Mouse (Mus musculus) E14TG2a.4 (cell line): ENCODE results near the gene Sco1.

Source experiments
- H3K27me3 ChIP-seq: 2 replicates; pipeline ENCODE4 v1.6.1; 2014; ENCODE audit warnings: low read length, control low read depth; ENCODE audit not compliant: insufficient read depth
- H3K36me3 ChIP-seq: 2 replicates; pipeline ENCODE4 v1.6.1; 2014; ENCODE audit warnings: low read length, control low read depth; ENCODE audit not compliant: insufficient read depth
- H3K4me1 ChIP-seq: replicated peaks from 2 replicates; pipeline ENCODE4 v1.6.1; 2014; ENCODE audit warnings: low read depth, low read length, control low read depth
- H3K4me3 ChIP-seq: replicated peaks from 2 replicates; pipeline ENCODE4 v1.5.1; 2014; ENCODE audit warnings: mild to moderate bottlenecking, low read length
- H3K9me3 ChIP-seq: 2 replicates; pipeline ENCODE4 v1.6.1; 2014; ENCODE audit warnings: low read length, control low read depth
- CTCF ChIP-seq: conservative IDR thresholded peaks from 2 replicates; pipeline ENCODE4 v1.5.1; 2014; ENCODE audit warnings: low read length
- NANOG ChIP-seq: IDR thresholded peaks from 2 replicates; pipeline ENCODE4 v1.6.1; 2014; ENCODE audit warnings: borderline replicate concordance, low read length, mixed read lengths
- POU5F1 ChIP-seq: IDR thresholded peaks from 2 replicates; pipeline ENCODE4 v1.6.1; 2014; ENCODE audit warnings: low read length, borderline replicate concordance

Gene Sco1

DNA sequence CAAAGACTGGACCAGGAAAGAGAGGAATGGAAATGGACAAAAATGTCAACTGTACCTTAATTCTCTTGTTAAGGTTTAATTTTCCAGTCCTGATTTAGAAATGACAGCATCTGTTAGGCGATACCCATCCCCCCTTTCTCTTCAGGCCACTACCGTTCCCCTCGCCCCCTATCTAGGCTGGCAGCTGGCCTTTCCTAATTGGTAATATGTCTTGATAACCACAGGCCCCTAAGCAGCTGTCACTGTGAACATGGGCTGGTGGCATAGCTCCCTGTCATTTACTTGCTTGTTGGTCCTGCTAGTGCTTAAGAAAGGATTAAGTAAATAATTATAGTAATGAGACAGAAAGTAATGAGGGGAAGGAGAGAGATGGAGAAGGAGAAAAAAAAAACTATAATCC is 25.0 kb downstream of the Sco1 start:
- Histone ChIP-seq H3K36me3 (no peaks in the 10 kb centered on the region), H3K9me3 (no peaks in the 10 kb centered on the region), H3K4me3 (no peak overlapping the region), H3K27me3 (peaks cover 27% of the 10 kb centered on the region), H3K4me1 (peaks cover 30% of the 10 kb centered on the region)
- TF ChIP-seq POU5F1 (no peak), CTCF (no peak), NANOG (no peak)

GRCm38 (mm10) chr11:67078000-67078399 is 25.5 kb downstream of the Sco1 start, which contains the start of gene Myh3:
Gene Myh3 (plus strand): TSS chr11:67078300.
- Histone ChIP-seq H3K4me1 (peaks cover 34% of the 10 kb centered on the region), H3K27me3 (peaks cover 27% of the 10 kb centered on the region), H3K4me3 (no peak within 1 kb of the TSS), H3K9me3 (no peaks in the 10 kb centered on the region), H3K36me3 (no peaks in the 10 kb centered on the region)
- no peak for TF ChIP-seq NANOG
- no peak for TF ChIP-seq CTCF
- TF ChIP-seq POU5F1: no peak

DNA sequence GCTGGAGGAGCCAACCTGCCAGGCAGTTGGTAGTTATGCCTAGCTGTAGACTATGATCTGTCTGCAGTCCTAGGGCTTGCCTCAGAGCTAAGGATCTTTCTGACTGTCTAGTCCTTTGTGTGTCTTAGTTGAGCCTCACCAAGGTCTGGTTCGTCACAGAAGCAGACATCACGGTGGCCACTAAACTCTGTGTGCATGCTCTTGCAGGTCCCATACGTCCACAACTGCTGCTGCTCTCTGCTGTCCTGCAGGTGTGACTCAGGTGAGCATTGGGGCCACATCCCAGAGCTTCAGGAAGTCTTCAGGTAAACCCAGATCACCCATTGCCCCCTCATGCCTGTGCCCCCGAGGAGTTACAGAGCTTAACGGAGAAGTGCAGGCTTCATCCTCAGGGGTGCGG is 26.4 kb downstream of the Sco1 start:
- no peak for TF ChIP-seq POU5F1
- no peak for TF ChIP-seq NANOG
- no peak for TF ChIP-seq CTCF
- H3K36me3 ChIP-seq: no peaks in the 10 kb centered on the region
- peaks cover 43% of the 10 kb centered on the region for H3K4me1 ChIP-seq

DNA sequence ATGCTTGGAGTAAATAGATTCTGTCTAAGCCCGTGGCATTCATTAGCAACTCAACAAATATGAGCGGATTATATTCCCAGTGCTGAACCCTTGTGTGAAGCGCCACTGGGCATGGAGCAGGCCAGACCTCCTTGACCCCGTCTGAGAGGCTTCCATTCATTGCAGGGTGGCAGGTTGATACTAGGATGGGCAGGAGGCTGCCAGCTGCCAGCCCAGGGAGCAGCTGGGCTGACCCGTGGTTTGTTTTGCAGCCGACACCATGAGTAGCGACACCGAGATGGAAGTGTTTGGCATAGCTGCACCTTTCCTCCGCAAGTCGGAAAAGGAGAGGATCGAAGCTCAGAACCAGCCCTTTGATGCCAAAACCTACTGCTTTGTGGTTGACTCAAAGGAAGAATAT is 27.3 kb downstream of the Sco1 start:
- no peak overlapping the region for H3K4me3 ChIP-seq
- H3K27me3 ChIP-seq: peaks cover 44% of the 10 kb centered on the region
- H3K4me1 ChIP-seq: peaks cover 51% of the 10 kb centered on the region
- no peaks in the 10 kb centered on the region for H3K36me3 ChIP-seq
- no peaks in the 10 kb centered on the region for H3K9me3 ChIP-seq
- TF ChIP-seq NANOG: no peak
- no peak for TF ChIP-seq CTCF
- TF ChIP-seq POU5F1: no peak

More for the DNA sequence above, 26.4 kb downstream of the Sco1 start:
- peaks cover 35% of the 10 kb centered on the region for H3K27me3 ChIP-seq
- no peaks in the 10 kb centered on the region for H3K9me3 ChIP-seq
- no peak overlapping the region for H3K4me3 ChIP-seq

GRCm38 (mm10) chr11:67080168-67080567 is 27.7 kb downstream of the Sco1 start:
- H3K4me1 ChIP-seq: peaks cover 49% of the 10 kb centered on the region
- TF ChIP-seq NANOG (no peak), CTCF (peak; percentile 95)
- no peak overlapping the region for H3K4me3 ChIP-seq
- no peaks in the 10 kb centered on the region for H3K36me3 ChIP-seq
- H3K9me3 ChIP-seq: no peaks in the 10 kb centered on the region
- H3K27me3 ChIP-seq: peaks cover 48% of the 10 kb centered on the region

- TF ChIP-seq CTCF: no peak
- TF ChIP-seq POU5F1: no peak
- no peak for TF ChIP-seq NANOG
- no peaks in the 10 kb centered on the region for H3K36me3 ChIP-seq
- peaks cover 50% of the 10 kb centered on the region for H3K27me3 ChIP-seq
- peaks cover 48% of the 10 kb centered on the region for H3K4me1 ChIP-seq
- H3K4me3 ChIP-seq: no peak overlapping the region
- H3K9me3 ChIP-seq: no peaks in the 10 kb centered on the region
Observed at GRCm38 (mm10) chr11:67081125-67081649, 28.7 kb downstream of the Sco1 start.

DNA sequence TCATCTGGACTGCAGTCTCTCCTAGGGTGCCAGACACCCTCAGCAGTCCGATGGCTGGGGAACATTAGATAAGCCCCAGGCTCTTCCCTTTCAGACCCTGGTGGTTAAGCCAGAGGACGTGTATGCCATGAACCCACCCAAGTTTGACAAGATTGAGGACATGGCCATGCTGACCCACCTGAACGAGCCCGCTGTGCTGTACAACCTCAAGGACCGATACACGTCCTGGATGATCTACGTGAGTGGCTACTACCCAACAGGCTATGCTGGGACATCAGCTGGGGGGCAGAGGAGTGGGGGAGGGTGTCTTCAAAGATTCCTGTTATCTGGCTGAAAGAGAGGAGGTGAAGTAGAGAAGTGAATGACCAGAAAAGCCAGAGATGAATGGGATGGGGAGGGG is 29.7 kb downstream of the Sco1 start:
- H3K4me1 ChIP-seq: peaks cover 48% of the 10 kb centered on the region
- H3K9me3 ChIP-seq: no peaks in the 10 kb centered on the region
- H3K4me3 ChIP-seq: no peak overlapping the region
- peaks cover 50% of the 10 kb centered on the region for H3K27me3 ChIP-seq
- TF ChIP-seq NANOG (no peak), CTCF (no peak)
- no peaks in the 10 kb centered on the region for H3K36me3 ChIP-seq

- TF ChIP-seq POU5F1: no peak
- TF ChIP-seq CTCF: no peak
- TF ChIP-seq NANOG: no peak
- H3K4me3 ChIP-seq: no peak overlapping the region
- H3K27me3 ChIP-seq: peaks cover 51% of the 10 kb centered on the region
- no peaks in the 10 kb centered on the region for H3K36me3 ChIP-seq
- no peaks in the 10 kb centered on the region for H3K9me3 ChIP-seq
- H3K4me1 ChIP-seq: peaks cover 48% of the 10 kb centered on the region
Observed at GRCm38 (mm10) chr11:67082793-67083192, 30.3 kb downstream of the Sco1 start.

- Histone ChIP-seq H3K4me1 (peaks cover 48% of the 10 kb centered on the region), H3K27me3 (peaks cover 49% of the 10 kb centered on the region), H3K4me3 (no peak overlapping the region), H3K36me3 (no peaks in the 10 kb centered on the region), H3K9me3 (no peaks in the 10 kb centered on the region)
- TF ChIP-seq POU5F1: no peak
- no peak for TF ChIP-seq CTCF
- TF ChIP-seq NANOG: no peak
Observed at GRCm38 (mm10) chr11:67083239-67083638, 30.8 kb downstream of the Sco1 start.
